Comparison of ENCODE assay signal across 16 mouse cellular contexts in the genomic region with DNA sequence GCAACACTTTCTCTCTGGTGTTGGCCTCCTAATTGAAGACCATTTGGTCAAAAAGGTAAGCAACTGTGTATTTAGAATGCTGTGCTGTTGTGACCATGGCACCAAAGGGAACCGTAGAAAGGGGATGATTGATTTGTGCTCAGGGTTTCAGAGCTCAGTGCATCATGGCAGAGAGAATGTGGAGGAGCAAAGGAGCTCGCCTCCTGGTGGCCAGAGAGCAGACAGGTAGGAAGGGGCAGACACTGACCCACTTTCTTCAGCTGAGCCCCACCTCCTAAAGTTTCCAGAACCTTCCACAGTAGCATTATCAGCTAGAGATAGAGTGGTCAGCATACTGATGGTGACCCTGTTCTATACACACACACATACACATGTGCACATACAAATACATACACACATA. TPM values are rescaled to one million over a fixed set of nuclear protein-coding genes. Genes with fewer than 3 reads are reported as not detected.
DNase-seq lines count a peak whose midpoint lies in the region; TF ChIP-seq lines count a peak whose summit lies in the region.
"Had no signal": no experiment of that assay in that cellular context is flagged by ENCODE, and none has a peak within 500 bp of the region (broad histone marks: within the 10 kb centered on the region; RNA-seq: fewer than 3 reads in every experiment).

No protein-coding gene starts in this region.

- H3K9me3 ChIP-seq in ES-Bruce4 (replicated peaks; ENCODE audit: control insufficient read depth, insufficient read depth, low read length, poor library complexity, severe bottlenecking) = no peaks in the 10 kb centered on the region
- H3K9me3 ChIP-seq: hindbrain, embryonic 10.5 days; limb, embryonic 15.5 days had no signal

- TF ChIP-seq CTCF in layer of hippocampus, adult 2 months (conservative IDR thresholded peaks at IDR 0.05) = peak; percentile 51
- peak; percentile 40 for TF ChIP-seq CTCF in ES-Bruce4 (IDR thresholded peaks at IDR 0.05; ENCODE audit: low read depth, low read length)
- peak; percentile 12; the same call in 1 of the 2 replicates for TF ChIP-seq CTCF in embryonic fibroblast, embryonic 13.5 days (IDR thresholded peaks at IDR 0.05; ENCODE audit: borderline replicate concordance, insufficient read depth, low read length)

- no peak for TF ChIP-seq POLR2A in ES-Bruce4 (IDR thresholded peaks at IDR 0.05; ENCODE audit: insufficient read depth, low read length)
- no peak for TF ChIP-seq POLR2A in embryonic fibroblast, embryonic 13.5 days (IDR thresholded peaks at IDR 0.05; ENCODE audit: low read depth, low read length)

- no peak overlapping the region for H3K27ac ChIP-seq in layer of hippocampus, adult 2 months
- H3K27ac ChIP-seq in ES-Bruce4 (ENCODE audit: insufficient read depth, low read length) = no peak overlapping the region
- no peak overlapping the region for H3K27ac ChIP-seq in embryonic fibroblast, embryonic 13.5 days (ENCODE audit: insufficient read depth, low read length)
- H3K27ac ChIP-seq: hindbrain, embryonic 10.5 days; limb, embryonic 15.5 days; macrophage had no signal

- no peak overlapping the region for H3K4me3 ChIP-seq in layer of hippocampus, adult 2 months
- H3K4me3 ChIP-seq in ES-Bruce4 (ENCODE audit: low read depth, low read length) = no peak overlapping the region
- H3K4me3 ChIP-seq in embryonic fibroblast, embryonic 13.5 days (ENCODE audit: insufficient read depth, low read length) = no peak overlapping the region
- H3K4me3 ChIP-seq: hindbrain, embryonic 10.5 days; limb, embryonic 15.5 days had no signal

- no peak for DNase-seq in layer of hippocampus, adult 2 months (ENCODE audit: low spot score in 2 of 2)
- no peak for DNase-seq in layer of hippocampus, adult 8-10 months (ENCODE audit: low spot score in 2 of 2)
- DNase-seq in 3T3-L1 (ENCODE audit: low read depth, low spot score) = peak; percentile 7
- no peak for DNase-seq in frontal cortex, adult 2 months (ENCODE audit: extremely low spot score in 1 of 2, low spot score in 1 of 2)
- no peak for DNase-seq in left cerebral cortex, postnatal 10 days (ENCODE audit: extremely low spot score in 1 of 2, low spot score in 2 of 2)
- DNase-seq: adrenal gland, postnatal 14 days; cerebellum, adult 11 months; gastrocnemius, postnatal 36 days; kidney, postnatal 4 days; thymus, postnatal 36 days had no signal

- no peaks in the 10 kb centered on the region for H3K36me3 ChIP-seq in ES-Bruce4 (ENCODE audit: control insufficient read depth, insufficient read depth, low read length, poor library complexity, severe bottlenecking)
- H3K36me3 ChIP-seq: hindbrain, embryonic 10.5 days; limb, embryonic 15.5 days had no signal

- H3K9ac ChIP-seq in ES-Bruce4 (ENCODE audit: low read depth, poor library complexity, severe bottlenecking) = no peak overlapping the region
- H3K9ac ChIP-seq: limb, embryonic 15.5 days had no signal

- H3K27me3 ChIP-seq in ES-Bruce4 (ENCODE audit: control insufficient read depth, insufficient read depth, low read length, poor library complexity, severe bottlenecking) = no peaks in the 10 kb centered on the region
- H3K27me3 ChIP-seq: limb, embryonic 15.5 days had no signal

- intact Hi-C loops in left cerebral cortex, postnatal 10 days (cut with DNase I) = no loop called here

- H3K4me1 ChIP-seq in ES-Bruce4 (ENCODE audit: control insufficient read depth, insufficient read depth, low read length) = no peaks in the 10 kb centered on the region
- H3K4me1 ChIP-seq in embryonic fibroblast, embryonic 13.5 days (ENCODE audit: control insufficient read depth, insufficient read depth, low read length) = 0 out of 2 replicates have a peak, but pooled peaks cover 5% of the 10 kb centered on the region
- H3K4me1 ChIP-seq: hindbrain, embryonic 10.5 days; limb, embryonic 15.5 days had no signal

- TF ChIP-seq EP300 in ES-Bruce4 (IDR thresholded peaks at IDR 0.05; ENCODE audit: insufficient read depth, low read depth, low read length) = no peak

RNA-seq across cellular contexts. Expression of gene Fcnb, which starts 21.3 kb away (rescaled TPM):
- total RNA-seq in layer of hippocampus, adult 2 months (2021) = not detected
- total RNA-seq in layer of hippocampus, adult 8-10 months (2022) = not detected
- polyA plus RNA-seq in ES-Bruce4 (2011; ENCODE audit: insufficient read depth, insufficient read length, low read depth, missing spikeins) = not detected in 2 replicates
- polyA plus RNA-seq in embryonic fibroblast, embryonic 13.5 days (2011; ENCODE audit: insufficient read length, low read depth, missing spikeins) = not detected in 2 replicates
- 0.11 TPM in 1 of 2 replicates, not detected in the other for polyA plus RNA-seq in frontal cortex, adult 2 months (2012; rRNA removed)
- not detected for total RNA-seq in left cerebral cortex, postnatal 10 days (2021)
- total RNA-seq: gastrocnemius, postnatal 36 days; neutrophil, adult 5-6 weeks had no signal
- polyA plus RNA-seq: hindbrain, embryonic 10.5 days had no signal
